Mouse (Mus musculus): ENCODE data around the gene P2rx5. TPM values are rescaled to one million over a fixed set of nuclear protein-coding genes. Genes with fewer than 3 reads are reported as not detected.

P2rx5 gene
- polyA plus RNA-seq, 1 experiment from 2014 or later, result 0.45 TPM

- Histone ChIP-seq H3K9ac (peak within 1 kb of the TSS; percentile 96), H3K4me1 (replicated peaks) (peaks cover 55% of the 10 kb centered on the region), H3K36me3 (peaks cover 30% of the 10 kb centered on the region), H3K4me3 (peak within 1 kb of the TSS; percentile 96), H3K27me3 (no peaks in the 10 kb centered on the region), H3K27ac (replicated peaks) (peak within 1 kb of the TSS; percentile 91), H3K4me2 (peak within 1 kb of the TSS; percentile 88), H3K9me3 (no peaks in the 10 kb centered on the region)
- peak; percentile 98 for ATAC-seq (ENCODE audit: low read depth)
- WGBS, result under 1% methylated on average over 81 of the region's 81 CpGs
These were observed 16.6 kb downstream of the P2rx5 start, which contains the start of the genes Emc6 and Tax1bp3 for GRCm38 (mm10) chr11:73176608-73177508. Gene Emc6, minus strand, starts transcription at chr11:73177037. Gene Tax1bp3, plus strand, starts transcription at chr11:73177083.

GRCm38 (mm10) chr11:73177509-73177875 lies 17.3 kb downstream of the P2rx5 start:
- Histone ChIP-seq H3K36me3 (peaks cover 35% of the 10 kb centered on the region), H3K4me1 (replicated peaks) (peaks cover 49% of the 10 kb centered on the region), H3K4me2 (peak overlapping the region; percentile 64), H3K27me3 (no peaks in the 10 kb centered on the region), H3K9ac (peak overlapping the region; percentile 96), H3K27ac (replicated peaks) (peak overlapping the region; percentile 91), H3K4me3 (peak overlapping the region; percentile 96), H3K9me3 (no peaks in the 10 kb centered on the region)
- ATAC-seq (ENCODE audit: low read depth), result peak; percentile 71
- WGBS, result 0% methylated on average over 27 of the region's 28 CpGs

DNA sequence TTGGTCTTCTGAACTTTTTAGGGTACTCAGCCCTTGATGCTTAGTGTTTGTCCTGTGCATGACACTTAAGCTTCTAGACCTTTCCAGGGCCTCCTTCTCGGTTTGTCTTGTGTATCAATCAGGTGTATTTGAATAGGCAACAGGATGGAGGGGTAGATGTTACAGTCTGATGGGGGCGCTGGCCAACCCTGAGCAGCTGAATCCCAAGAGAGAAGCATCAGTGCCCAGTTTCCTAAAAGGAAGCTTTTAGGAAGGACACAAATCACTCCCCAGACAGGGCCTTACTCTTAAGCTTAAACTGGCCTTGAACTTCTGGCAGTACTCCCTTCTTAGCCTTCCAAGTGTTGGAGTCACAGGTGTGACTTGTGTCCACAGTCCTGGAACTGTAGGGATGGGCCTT lies 17.7 kb downstream of the P2rx5 start:
- Histone ChIP-seq H3K4me2 (peak overlapping the region; percentile 64), H3K4me3 (peak overlapping the region; percentile 96), H3K4me1 (replicated peaks) (peaks cover 47% of the 10 kb centered on the region), H3K27ac (replicated peaks) (peak overlapping the region; percentile 91), H3K27me3 (no peaks in the 10 kb centered on the region), H3K9me3 (no peaks in the 10 kb centered on the region), H3K36me3 (peaks cover 38% of the 10 kb centered on the region), H3K9ac (peak overlapping the region; percentile 96)
- no peak for ATAC-seq (ENCODE audit: low read depth)
- WGBS, result 4% methylated on average over 2 of the region's 2 CpGs

DNA sequence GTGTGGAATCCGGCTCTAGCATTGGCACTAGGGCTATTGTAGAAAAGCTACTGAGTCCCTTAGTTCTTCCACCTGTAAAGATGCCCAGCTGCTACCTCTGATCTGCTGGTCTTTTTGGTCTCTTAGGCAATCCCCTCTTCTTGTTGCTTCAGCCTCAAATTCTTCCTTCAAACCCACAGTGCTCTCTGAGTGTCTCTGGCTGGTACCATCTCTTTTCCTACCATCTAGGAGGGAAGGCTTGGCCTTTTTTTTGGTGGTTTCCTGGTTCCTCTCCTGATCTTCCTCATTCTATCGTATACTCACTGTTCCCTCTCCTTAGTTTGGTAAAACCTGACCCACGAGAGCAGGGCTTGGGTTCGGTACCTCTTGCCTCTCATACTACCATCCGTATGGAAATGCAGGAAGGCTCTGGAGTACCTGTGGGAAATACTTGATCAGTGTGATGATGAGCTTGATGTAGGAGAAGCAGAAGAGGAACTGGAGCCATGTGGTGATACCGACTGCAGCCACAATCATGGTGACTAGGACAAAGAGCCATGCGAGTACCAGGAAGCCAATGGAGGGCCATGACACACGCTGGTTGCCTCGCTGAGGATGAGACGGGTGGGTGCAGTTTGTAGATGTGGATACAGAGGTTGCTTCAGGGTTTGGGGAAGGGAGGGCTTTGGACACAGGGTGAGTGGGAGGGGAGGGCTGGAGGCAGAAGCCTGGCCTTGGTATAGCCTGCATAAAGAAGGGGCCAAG lies 25.8 kb downstream of the P2rx5 start:
- no peak overlapping the region for H3K27ac ChIP-seq (replicated peaks)
- 93% methylated on average over 10 of the region's 10 CpGs for WGBS
- H3K9ac ChIP-seq, result no peak overlapping the region
- peaks cover 88% of the 10 kb centered on the region for H3K36me3 ChIP-seq
- no peak overlapping the region for H3K4me2 ChIP-seq
- H3K4me3 ChIP-seq, result no peak overlapping the region
- H3K27me3 ChIP-seq, result no peaks in the 10 kb centered on the region
- H3K9me3 ChIP-seq, result no peaks in the 10 kb centered on the region
- no peak for ATAC-seq (ENCODE audit: low read depth)
- no peaks in the 10 kb centered on the region for H3K4me1 ChIP-seq (replicated peaks)

DNA sequence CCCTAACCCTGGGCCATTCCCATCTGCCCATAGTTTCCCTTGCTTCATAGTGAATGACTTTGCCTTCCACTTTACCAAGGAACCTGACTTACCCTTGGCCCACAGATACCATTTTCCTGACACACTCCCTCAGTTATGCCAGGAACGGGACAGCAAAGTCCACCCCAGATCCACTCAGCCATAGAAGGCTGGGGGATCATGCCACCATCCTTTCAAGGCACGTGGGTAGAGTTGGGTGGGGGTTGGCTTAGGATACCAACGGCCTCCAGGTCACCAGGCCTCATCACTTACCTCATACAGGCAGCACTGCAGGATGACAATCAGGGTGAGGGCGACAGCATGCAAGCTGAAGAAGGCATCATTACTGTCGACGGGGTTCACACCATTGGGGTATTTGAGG lies 27.0 kb downstream of the P2rx5 start:
- H3K9ac ChIP-seq, result no peak overlapping the region
- no peaks in the 10 kb centered on the region for H3K9me3 ChIP-seq
- 88% methylated on average over 6 of the region's 6 CpGs for WGBS
- H3K27ac ChIP-seq (replicated peaks), result no peak overlapping the region
- no peaks in the 10 kb centered on the region for H3K27me3 ChIP-seq
- H3K4me1 ChIP-seq (replicated peaks), result no peaks in the 10 kb centered on the region
- H3K36me3 ChIP-seq, result peaks cover 96% of the 10 kb centered on the region
- no peak overlapping the region for H3K4me3 ChIP-seq
- no peak for ATAC-seq (ENCODE audit: low read depth)
- H3K4me2 ChIP-seq, result no peak overlapping the region

DNA sequence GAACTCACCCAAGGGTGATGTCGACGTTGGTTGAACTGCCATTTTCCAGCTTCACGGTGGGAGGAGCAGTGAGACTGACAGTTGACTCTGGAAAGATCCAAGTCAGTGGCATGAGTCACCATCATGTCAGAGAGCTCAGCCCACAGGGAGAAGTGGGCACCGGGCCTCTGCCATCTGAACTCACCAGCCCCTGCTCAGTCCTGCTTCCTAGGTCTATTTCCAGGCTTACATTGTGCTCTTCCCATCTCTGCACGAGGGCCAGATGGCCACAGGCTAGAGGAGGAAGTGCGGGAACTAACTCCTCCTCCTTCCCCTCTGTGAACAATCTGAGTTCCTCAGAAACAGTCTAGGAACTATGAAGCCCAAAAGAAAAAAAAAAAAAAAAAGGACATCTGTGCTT lies 32.8 kb downstream of the P2rx5 start:
- Histone ChIP-seq H3K27me3 (no peaks in the 10 kb centered on the region), H3K4me3 (no peak overlapping the region), H3K36me3 (peaks cover 71% of the 10 kb centered on the region), H3K9me3 (no peaks in the 10 kb centered on the region), H3K4me1 (replicated peaks) (peaks cover 15% of the 10 kb centered on the region), H3K9ac (no peak overlapping the region), H3K4me2 (no peak overlapping the region), H3K27ac (replicated peaks) (no peak overlapping the region)
- 80% methylated on average over 6 of the region's 6 CpGs for WGBS
- ATAC-seq (ENCODE audit: low read depth), result no peak

GRCm38 (mm10) chr11:73194444-73194843 lies 34.2 kb downstream of the P2rx5 start:
- no peaks in the 10 kb centered on the region for H3K9me3 ChIP-seq
- H3K9ac ChIP-seq, result no peak overlapping the region
- no peak overlapping the region for H3K27ac ChIP-seq (replicated peaks)
- peaks cover 57% of the 10 kb centered on the region for H3K36me3 ChIP-seq
- peaks cover 21% of the 10 kb centered on the region for H3K4me1 ChIP-seq (replicated peaks)
- no peaks in the 10 kb centered on the region for H3K27me3 ChIP-seq
- no peak overlapping the region for H3K4me3 ChIP-seq
- WGBS, result 84% methylated on average over 2 of the region's 2 CpGs
- H3K4me2 ChIP-seq, result no peak overlapping the region
- no peak for ATAC-seq (ENCODE audit: low read depth)

DNA sequence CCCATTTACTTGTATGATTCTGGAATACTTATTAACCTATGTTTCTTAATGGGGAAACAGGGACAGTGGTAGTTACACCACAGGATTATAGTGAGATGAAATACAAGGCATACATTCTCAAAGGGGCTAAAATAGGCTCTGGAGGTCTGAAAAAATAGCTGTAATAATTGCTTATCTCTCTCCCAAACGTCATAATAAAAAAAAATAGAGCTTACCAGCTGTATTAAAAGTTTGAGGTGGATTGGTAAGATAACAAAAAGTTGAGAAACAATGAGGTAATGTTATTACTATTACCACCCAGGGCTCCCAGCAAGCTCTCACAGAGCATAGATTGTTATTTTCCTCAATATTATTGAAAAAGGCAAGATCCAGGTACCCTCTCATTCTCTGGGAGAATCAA lies 38.0 kb downstream of the P2rx5 start:
- Histone ChIP-seq H3K9ac (peak overlapping the region; percentile 84), H3K4me2 (peak overlapping the region; percentile 86), H3K4me1 (replicated peaks) (peaks cover 27% of the 10 kb centered on the region), H3K9me3 (no peaks in the 10 kb centered on the region), H3K27ac (replicated peaks) (no peak overlapping the region), H3K27me3 (no peaks in the 10 kb centered on the region), H3K4me3 (peak overlapping the region; percentile 68), H3K36me3 (peaks cover 20% of the 10 kb centered on the region)
- WGBS, result 2% methylated on average over 1 of the region's 1 CpGs
- no peak for ATAC-seq (ENCODE audit: low read depth)

- Histone ChIP-seq H3K4me2 (peak within 1 kb of the TSS; percentile 86), H3K9me3 (no peaks in the 10 kb centered on the region), H3K27me3 (no peaks in the 10 kb centered on the region), H3K27ac (replicated peaks) (peak within 1 kb of the TSS; percentile 49), H3K4me1 (replicated peaks) (peaks cover 27% of the 10 kb centered on the region), H3K36me3 (peaks cover 20% of the 10 kb centered on the region), H3K4me3 (peak within 1 kb of the TSS; percentile 68), H3K9ac (peak within 1 kb of the TSS; percentile 84)
- ATAC-seq (ENCODE audit: low read depth), result peak; percentile 97
- 1% methylated on average over 22 of the region's 22 CpGs for WGBS
These were observed 38.5 kb downstream of the P2rx5 start, which contains the start of gene Ctns for GRCm38 (mm10) chr11:73198603-73199229. Gene Ctns, minus strand, starts transcription at chr11:73199042.

DNA sequence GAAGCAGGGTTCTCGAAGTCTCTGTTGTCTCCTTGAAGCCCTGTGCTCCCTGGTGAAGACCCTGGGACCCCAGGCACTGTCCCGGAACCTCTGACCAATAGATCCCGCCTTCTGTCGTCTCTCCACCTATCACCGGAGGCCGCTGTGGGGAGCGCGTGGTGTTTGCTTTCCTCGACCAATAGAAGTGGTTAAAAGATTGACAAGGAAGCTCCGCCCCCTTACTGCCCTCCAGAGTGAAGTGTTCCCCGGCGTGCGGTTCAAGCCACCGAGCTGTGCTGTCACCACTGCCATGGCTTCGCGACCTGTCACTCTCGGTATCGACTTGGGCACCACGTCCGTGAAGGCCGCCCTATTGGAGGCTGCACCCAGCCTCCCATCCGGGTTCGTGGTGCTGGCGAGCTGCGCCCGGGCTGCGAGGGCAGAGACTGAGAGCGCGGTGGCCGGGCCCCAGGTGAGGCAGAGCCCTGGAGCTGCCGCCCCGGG lies 39.0 kb downstream of the P2rx5 start, which contains the start of gene Shpk:
TSS of gene Shpk (plus strand) at position 231 of the 483 bp plus-strand sequence.
- Histone ChIP-seq H3K27me3 (no peaks in the 10 kb centered on the region), H3K9ac (peak within 1 kb of the TSS; percentile 84), H3K36me3 (peaks cover 17% of the 10 kb centered on the region), H3K9me3 (no peaks in the 10 kb centered on the region), H3K4me2 (peak within 1 kb of the TSS; percentile 86), H3K4me1 (replicated peaks) (peaks cover 27% of the 10 kb centered on the region), H3K27ac (replicated peaks) (peak within 1 kb of the TSS; percentile 49), H3K4me3 (peak within 1 kb of the TSS; percentile 68)
- peak; percentile 98 for ATAC-seq (ENCODE audit: low read depth)
- WGBS, result under 1% methylated on average over 32 of the region's 32 CpGs

DNA sequence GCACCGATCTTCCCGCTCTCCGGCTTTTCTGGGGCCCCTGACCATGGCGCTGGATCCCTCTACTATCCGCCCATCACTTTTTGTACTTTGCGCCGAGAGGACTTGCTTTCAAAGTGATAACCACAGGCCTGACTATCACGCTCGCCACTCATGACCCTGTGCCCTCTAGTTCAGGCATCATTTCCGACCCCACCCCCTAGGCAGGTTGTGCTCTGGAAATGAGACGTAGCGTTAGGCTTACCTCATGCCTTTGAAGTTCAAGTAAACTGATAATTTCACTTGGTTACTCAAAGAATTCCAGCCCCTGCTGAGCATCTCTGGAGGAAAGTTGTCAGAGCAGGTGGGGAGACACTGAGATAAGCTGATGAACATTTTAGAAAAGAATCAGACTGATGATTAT lies 39.7 kb downstream of the P2rx5 start:
- H3K27ac ChIP-seq (replicated peaks), result no peak overlapping the region
- no peak for ATAC-seq (ENCODE audit: low read depth)

More for the DNA sequence above, 39.7 kb downstream of the P2rx5 start:
- Histone ChIP-seq H3K27me3 (no peaks in the 10 kb centered on the region), H3K9ac (peak overlapping the region; percentile 84), H3K4me1 (replicated peaks) (peaks cover 27% of the 10 kb centered on the region), H3K9me3 (no peaks in the 10 kb centered on the region), H3K4me2 (peak overlapping the region; percentile 86), H3K4me3 (peak overlapping the region; percentile 68), H3K36me3 (peaks cover 13% of the 10 kb centered on the region)
- 5% methylated on average over 12 of the region's 12 CpGs for WGBS

Measured in neural tube, embryonic 13.5 days (tissue).